Mouse (Mus musculus) kidney, adult 8-10 months (tissue): Measurements from ENCODE around the gene Sgms1.

Source experiments
- DNase-seq, 2 experiments: peaks; one replicate each; pipeline ENCODE4 v3.0.0; 2022

The Sgms1 gene

DNA sequence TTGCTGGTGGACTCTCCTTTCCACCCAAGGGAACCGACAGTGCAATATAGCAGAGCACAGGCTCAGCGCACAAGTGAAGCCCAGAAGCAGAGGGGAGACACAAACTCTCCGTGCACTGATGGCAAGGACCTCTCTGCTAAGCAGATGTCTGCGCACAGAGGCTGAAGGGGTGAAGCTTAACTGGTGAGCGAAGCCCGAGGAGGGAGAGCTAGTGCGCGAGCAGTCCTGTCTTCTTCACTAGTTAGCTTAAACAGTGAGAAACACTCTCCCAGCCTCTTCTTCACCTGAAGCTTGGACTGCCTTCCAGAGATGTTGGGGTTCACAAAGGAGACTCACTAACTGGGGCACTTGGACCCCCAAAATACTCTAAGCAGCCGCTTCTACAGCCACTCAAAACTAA is 36.1 kb downstream of the Sgms1 start:
- no peak for DNase-seq

DNA sequence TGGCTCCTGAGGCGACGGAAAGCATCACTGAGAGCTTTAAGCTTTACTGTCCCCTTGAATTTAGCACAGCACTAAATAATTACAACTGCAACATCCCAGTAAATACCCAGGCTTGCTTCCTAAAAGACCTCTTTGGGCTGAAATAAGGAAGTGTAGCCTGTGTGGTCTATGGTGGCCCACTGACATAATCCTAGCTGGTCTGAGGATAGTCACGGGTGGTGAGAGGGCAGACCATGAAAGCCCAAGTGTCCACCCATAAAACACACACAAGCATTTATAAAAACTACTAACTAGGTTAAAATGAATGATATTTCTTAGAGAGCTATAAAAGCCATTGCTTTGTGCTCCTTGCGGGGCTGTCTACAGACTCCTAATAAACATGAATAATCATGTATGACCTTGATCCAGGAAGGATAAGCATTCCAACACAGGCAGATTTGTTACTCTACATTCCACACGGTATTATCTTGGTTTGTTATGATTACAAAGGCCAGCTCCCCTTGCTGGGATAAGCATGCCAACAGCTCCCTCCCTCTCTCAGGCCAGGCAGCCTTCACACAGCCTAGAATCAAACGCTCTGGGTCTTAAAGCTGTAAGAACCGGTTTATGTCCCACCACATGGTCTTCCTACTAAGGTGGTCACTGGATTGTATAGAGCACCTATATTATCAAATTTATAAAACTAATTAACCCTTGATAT is 40.4 kb downstream of the Sgms1 start:
- peak in 1 of 2 experiments; percentile 57 for DNase-seq

DNA sequence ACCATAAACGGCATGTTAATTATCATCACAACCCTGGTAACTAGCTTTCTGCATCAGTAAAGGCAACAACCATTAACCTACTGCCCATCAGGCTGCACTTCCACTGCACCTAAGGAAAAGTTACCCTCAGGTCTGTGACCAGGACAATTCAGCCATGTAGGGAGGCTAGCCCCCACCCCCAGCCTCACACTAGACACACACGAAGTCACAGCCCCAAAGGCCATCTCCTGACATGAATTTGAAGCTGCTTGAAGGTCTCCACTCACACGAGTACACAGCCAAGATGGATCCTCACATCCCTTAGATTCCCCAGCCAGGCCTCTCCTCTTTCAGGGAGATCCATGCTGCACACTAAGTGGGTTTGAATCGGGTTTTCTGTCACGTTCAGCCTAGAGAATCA is 42.0 kb downstream of the Sgms1 start:
- no peak for DNase-seq

DNA sequence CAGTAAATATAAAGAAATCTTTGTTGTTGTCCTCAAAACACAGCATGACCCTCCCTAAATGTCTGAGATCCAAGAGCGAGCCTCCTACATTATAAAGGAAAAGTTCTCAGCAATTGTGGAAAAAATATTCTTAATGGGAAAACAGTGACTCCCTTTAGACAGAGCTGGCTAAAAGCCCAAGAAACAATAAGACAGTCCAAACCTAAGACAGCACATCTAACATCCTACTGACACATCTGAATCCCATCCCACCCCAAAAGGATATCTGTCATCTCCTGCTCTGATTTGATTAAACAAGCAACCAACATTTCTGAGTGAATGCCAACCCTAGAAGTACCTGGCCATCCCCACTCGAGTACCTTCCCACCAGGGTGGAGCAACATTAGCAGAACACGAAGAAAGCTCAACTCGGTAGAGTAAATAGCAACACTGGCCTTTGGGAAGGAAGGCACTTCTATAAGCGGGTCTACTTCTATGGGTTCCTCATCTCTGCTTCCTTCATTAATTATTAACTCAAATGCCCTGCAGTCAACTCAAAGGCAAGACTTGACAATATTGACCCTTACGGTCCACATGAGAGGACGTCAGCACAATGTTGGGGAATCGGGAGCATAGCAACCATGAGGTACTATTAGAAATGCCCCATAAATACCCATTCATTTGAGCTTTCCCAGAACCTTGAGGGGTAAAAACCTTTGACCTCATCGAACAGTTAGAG is 42.7 kb downstream of the Sgms1 start:
- DNase-seq = peak in 1 of 2 experiments; percentile 58

DNA sequence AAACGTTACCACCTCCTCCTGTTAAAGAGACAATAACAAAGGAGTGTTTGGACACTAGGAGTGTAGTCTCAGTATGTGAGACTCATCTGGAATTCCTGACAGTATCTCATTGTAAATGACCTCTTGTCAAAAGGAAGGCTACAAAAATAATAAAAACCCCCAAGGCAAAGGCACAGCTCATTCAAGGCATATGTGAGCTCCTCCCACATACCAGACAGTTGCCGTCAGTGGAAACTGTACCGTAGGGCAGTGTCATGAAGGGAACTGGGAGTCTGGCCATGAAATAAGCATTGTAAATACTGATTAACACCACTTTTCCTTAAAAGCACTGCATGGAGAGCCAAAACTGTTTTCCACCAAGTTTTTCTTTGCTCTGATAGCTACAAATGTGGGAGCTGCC is 43.3 kb downstream of the Sgms1 start:
- DNase-seq = peak; percentile 51 to 77

DNA sequence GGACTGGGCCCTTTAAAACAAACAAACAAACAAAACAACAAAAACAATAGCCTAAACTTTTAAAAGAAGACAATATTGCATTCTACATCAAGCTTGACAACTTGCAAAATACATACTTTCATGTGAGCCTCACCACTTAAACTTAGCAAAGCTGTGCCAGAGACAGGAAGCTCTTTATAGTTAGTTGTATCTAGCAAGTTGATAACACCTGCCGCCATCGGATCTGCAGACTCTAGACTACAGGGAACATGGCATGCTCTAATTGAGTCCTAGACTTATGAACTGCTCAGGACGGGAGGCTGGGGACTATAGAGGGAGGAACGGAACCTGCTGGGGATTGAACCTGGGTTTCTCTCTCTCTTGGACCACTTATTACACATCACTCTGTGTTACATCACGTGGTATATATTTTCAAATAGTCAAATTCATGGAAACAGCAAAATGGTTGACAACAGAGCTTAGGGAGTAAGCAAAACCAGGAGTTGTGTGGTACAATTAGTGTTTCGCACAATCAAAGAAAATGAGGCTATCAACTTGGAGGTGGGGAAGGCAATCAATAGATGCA is 44.3 kb downstream of the Sgms1 start:
- no peak for DNase-seq

DNA sequence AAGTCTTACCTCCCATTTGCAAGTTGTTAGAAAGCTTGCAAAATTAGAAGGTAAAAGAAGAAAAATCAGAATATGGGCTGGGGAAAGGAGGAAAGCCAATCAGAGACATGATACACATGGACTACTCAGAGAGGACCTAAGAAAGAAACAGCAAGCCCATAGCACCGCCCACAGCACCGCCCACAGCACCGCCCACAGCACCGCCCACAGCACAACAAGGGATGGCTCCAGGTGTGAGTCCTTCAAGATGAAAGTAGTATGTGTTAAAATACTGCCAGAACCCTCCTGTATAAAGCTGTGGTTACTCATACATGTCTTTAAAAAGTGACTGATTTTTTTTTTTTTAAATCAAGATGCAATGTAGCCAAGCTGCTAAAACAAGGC is 44.8 kb downstream of the Sgms1 start:
- DNase-seq = peak in 1 of 2 experiments; percentile 63

DNA sequence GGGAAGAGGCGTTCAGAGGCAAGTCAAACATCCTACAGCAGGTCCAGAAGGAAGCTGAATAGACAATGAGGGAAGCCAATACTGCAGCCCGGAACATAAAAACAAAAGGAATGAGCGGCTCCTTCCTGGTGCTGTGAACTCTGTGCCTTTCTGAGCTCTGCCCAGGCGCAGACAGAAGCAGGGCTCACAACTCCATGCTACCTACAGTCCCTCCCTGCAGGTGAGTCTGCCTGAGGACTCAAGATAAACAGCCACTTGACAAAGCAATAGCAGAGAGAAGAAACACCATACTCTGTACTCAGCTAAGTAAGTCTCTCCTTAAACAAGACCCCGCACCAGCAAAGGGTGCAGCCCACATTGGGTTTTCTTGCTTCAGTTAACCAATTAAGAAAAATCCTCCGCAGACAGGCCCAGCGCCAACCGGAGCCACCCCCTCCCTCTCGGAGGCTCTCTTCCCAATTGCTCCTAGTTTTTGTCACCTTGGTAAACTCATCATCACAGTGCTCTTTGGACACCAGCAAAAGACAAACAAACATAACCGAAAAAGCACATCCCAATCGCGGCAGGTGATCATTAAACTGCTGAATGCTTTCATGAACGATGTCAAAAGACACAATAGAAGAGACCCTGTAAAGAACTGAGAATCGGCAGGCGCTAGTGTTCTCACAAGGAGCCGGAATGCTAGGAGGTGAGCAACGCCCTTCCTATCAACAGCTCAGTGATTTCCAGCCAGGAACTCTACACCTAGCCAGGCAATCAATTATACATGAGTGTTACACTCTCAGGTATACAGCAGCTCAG is 45.4 kb downstream of the Sgms1 start:
- no peak for DNase-seq

DNA sequence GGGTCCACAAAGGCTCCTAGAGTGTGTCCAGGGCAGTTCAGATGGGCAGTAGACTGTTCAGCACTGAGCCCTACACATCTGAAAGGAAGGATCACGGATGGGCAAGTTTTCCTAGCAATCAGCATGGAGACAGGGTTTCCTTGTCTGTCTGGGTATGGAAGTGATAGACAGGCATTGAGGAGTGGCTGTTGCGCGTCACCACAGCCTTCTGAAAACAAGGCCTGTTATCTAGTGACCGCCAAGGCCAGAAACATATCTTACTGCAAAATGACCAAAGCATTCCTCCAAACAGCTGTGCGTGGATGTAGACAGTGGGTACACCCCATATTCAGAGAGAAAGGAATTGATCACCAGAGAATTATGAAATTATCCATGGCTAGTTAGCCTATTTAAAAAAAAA is 47.1 kb downstream of the Sgms1 start:
- no peak for DNase-seq

DNA sequence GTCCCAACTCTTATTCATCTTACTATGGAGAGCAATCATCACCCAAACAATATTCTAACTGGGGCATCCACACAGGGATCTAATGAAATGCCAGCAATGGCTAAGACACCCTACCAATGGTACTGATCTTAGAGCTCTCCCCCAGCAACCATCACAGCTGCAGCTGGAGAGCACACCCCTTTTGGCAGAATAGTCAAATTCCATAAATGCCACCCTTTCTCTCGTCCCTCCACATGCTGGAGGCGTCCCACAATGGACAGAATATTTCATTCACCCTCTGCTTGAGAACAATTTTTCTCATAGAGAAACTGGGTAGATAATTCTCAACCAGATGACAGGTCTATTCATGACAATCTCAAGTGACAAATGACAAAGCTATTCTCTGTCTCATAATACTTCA is 48.4 kb downstream of the Sgms1 start:
- DNase-seq = no peak

DNA sequence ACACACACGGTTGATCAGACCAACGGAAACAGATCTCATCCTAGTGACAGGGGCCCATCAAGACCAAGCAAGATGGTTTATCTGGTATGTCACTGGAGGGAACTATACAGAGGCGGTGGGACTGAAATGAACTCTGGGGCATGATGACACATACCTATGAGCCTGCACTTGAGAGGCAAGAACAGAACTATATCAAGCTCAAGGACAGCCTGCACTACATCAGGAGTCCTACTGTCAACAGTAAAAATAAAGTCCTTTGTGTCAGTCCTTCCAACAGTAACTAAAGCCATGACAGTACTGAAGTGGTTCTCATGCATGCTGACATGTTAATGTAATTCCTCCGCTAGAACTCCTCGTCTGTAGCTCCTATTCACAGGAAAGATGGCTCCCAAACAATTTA is 49.3 kb downstream of the Sgms1 start:
- DNase-seq = no peak

DNA sequence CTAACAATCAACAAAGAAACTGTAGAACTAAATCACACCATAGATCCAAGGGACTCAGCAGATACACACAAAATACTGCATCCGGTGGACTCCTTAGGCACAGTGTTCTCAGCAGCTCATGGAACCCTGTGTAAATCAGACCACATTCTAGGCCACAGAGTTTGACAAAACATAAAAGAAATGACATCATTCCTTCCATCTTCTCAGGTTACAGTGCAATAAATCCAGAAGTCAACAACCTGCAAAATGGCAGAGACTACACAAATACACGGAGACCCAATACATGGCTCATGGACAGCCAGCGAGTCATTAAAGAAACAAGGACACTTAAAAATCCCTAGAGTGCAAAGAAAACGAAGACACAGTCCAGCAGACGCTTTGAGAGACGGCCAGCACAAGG is 51.8 kb downstream of the Sgms1 start:
- DNase-seq = no peak

DNA sequence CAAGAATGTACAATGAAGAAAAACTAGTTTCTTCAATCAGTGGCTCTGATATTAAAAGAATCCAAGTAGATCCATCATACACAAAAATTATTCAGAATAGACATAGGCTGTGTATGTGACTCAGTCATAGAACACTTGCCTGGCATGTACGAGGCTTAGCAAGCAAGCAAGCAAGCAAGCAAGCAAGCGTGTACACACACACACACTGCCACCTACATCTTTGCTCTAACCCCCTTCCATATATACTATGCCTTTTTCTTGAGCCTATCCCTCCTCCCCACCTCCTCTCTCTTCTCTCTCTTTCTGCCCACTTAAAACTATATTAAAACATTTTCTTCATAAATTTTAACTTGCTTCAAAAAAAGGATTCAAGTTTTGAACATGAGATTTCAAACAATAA is 54.8 kb downstream of the Sgms1 start:
- no peak for DNase-seq

DNA sequence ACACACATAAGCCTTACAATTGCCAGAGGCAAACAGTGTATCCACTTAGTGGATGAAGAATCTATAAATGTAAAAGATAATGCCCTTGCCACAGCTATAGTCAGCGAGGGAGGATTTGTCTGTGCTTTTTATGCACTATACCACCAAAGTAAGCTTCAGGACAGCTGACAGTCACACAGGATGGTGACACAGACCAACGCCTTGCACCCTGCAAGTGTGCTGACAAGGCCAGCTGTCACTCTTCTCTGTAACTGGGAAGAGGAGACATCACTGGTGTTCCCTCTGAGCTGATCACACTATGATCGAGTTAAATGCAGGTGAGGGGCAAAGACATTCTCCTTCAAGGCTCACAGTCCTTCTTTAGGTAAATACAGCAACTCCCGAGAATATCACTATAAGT is 56.0 kb downstream of the Sgms1 start:
- no peak for DNase-seq

DNA sequence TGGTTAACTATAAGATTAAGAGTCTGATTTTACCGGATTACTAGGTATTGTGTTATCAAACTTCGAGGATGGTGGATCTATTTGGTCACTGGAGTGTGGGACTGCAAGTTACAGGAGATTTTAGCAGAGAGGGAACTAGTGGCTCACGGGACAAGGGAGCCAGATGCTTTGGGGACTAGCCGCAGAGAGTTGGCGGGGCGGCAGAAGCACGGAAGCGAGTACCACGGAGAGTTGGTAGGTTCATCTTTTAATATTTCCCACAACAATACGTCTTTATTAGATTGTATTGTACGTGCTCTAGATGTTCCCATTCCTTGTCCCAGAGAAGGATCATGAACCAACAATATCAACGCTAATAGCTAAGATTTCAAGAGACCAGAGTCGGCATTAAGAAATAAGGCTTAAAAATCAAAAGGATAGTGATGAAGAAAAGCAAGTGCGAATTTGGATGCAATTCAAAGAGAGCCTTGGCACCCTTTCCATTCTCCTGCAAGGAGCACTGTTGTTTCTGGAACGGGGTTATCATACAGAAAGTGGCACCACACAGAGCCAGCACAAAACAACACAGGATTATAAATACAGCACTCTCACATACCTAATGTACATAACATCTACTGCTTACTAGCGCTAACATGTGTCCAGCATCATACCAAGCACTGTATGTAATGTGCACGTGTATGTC is 56.6 kb downstream of the Sgms1 start:
- no peak for DNase-seq

DNA sequence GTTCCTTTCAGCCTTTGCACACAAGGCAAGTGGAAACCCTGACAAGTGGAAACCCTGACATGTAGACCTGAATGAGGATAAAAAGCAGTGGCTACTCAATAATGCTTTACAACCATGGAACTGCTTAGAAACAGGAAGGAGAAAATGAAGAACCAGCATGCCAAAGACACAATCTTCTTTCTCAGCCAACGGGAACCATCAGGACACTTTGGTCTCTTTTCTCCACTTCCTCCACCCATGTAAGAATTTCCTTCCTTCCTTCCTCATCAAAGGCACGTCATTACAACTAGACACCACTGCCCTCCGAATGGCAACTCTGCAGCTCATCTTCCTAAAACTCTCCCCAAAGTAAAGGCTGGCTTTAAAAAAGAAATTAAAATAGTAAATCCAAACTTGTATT is 59.3 kb downstream of the Sgms1 start:
- DNase-seq = no peak

DNA sequence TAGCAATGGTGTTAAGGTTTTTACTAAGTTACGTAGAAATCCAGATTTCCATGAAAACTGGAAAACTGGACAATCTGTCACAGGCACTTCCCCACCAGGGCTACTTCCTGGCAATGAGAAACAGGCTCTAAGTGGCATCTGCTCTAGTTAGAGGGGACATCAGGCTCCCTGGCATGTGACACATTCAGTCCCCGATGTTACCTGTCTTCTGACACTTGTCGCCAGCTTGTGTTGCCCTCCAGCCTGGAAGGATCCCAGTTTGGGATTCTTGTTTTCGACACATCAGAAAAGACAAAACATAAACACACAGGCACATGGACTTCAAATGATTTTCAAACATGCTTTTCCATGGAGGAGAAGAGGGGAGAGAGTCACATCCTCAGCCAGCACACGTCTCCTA is 60.0 kb downstream of the Sgms1 start:
- DNase-seq = no peak

DNA sequence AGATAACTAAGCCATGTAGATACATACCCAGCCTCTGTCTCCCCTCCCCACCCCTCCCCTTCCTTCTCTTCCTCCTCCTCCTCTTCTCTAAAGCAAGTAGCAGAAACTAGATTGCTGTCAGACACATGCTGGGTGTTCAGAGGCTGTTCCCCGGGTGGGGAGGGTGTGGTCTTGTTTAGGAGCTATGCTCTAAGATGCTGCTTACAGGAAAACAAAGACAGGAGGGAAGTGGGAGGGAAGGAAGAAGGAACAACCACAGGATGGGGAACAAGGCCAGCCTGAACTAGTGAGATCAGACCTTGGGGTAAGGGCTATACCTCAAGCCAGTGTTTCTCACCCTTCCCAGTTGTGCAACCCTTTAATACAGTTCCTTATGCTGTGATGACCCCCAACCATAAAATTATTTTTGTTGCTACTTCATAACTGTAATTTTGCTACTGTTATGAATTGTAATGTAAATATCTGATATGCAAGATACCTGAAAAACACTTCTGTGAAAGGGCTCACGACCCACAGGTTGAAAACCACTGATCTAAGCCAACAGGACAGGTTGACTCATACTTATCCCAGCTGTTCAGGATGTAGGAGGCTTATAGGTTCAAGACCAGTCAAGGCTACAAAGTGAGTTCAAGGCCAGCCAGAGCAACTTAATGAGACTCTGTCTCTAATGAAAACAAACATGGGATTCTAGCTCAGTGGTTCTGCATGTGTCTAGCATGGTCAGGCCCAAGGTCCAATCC is 61.3 kb downstream of the Sgms1 start:
- DNase-seq = no peak

DNA sequence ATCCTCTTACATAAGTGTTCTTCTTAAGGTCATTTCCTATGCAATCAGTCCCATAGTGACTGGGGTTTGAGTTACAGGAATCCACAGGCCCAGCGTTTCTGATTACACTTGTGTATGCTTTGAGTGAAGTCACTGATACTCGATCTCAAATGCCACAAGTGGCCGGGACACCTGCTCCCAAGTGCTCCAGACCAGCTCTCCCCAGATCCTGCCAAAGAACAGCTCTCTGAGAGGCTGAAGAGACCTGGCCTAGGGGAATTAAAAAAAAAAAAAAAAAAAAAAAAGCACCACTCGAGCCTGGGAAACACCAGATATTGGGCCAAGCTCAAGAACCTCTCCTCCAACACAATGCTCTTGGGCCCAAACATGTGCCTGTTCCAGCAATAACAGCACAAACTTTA is 62.9 kb downstream of the Sgms1 start:
- no peak for DNase-seq

DNA sequence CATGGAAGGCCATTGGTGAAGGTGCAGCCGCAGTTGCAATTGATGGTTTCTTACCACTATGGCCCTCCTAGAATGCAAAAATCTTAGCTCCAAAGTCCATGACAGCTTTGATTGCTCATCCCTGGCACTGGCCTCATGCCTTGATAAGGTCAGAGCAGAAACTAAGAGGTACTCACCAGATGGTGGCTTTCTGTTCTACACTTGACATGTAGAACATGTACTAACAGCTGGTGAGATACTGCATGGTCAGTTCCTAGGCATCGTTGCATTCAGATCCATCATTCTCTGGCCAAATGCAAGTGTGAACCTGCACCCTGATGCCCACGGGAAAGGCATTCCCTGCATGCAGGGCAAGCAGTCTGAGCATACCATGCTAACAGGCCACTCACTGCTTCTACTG is 63.4 kb downstream of the Sgms1 start:
- DNase-seq = no peak

DNA sequence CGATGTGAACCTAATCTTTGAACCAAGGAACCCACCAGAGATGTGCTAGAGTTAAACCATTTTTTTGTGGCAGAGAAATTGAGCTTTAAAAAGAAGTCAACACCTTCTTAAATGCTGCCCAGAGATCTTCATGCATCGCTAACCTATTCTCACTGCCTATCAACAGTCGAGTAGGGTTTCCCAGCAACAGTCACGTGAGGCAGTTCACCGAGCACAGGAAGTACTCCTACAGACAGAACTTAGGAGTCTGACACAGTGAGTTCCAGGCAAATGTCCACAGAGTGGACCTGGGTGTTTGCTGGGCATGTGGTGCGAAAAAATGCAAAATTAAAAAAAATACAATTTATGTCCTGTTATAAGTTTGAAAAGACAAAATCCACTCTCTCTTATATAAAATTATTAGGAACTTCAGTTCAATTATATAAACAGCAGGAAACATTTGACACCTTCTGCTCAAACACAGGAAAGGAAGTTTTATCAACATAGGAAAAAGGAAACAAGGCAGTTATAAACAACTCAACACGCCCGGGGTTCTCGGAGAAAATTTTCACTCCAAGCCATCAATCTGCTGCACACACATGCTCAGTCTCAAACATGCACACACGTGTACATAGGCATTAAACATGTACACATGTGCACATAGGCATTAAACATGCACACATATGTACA is 64.3 kb downstream of the Sgms1 start:
- peak; percentile 74 to 83 for DNase-seq

DNA sequence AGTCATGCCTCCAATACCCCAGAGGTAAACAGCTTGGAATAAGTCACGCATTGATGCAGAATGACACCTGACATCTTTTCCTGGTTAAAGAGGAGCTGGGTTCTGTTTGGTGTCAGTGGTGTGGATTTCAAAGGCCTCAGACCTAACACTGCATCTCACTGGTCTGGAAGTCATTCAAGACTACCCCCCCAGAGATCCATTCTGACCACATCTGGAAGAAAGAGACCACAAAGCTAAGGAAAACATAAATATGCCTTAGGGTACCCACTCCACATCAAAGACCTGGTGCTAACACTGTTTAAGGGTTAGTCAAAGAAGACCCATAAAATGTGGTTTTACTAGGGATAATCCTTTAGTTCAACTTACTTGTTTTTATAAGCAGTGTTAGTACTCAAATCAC is 65.0 kb downstream of the Sgms1 start:
- DNase-seq = no peak
